Mouse (Mus musculus): ENCODE measurements around the gene Cul1.

DNA sequence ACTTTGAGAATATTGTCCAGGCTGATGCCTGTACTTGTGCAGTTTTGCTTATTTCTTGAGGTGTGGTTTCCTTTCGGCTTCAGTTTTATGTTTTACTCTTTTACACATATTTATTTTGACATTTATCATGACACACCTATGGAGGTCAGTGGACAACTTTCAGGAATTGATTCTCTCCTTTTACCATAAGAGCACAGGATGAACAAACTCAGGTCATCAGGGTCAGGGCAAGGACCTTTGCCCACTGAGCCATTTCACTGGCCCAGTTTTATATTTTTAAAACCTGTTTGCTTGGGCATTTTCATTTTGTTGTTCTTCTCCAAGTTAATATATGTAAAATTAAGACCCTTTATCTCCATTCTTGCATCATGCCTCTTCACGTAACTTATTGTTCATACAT, 13.3 kb downstream of the Cul1 start:
- TF ChIP-seq GATA1 (IDR thresholded peaks at IDR 0.05; ENCODE audit: low read length) (no peak), TAL1 (IDR thresholded peaks at IDR 0.05; ENCODE audit: low read length) (no peak)
